ENCODE assay signal across 8 mouse cellular contexts in the genomic region with DNA sequence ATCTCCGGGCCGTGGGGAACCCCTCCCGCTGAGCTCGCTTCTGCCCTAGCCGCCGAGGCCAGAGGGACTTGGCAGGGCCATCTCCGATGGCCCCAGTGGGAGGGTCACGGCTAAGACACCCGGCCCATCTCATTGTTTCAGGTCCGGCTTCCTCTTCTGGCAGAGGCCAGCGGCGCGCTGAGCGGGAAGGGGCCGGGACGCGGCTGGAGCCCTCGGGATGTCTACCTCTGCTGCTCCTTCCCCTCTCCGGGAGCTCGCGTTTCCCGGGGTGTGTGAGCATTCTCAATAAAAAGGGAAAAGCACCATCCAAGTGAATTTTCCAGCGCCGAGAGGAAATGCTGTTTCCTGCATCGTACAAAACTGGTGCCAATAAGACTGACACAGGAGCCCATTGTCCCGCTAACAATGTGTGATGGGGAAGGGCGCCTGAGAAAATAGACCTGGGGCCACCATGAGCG. TPM values are rescaled to one million over a fixed set of nuclear protein-coding genes. Genes with fewer than 3 reads are reported as not detected.
DNase-seq lines count a peak whose midpoint lies in the region; ATAC-seq and TF ChIP-seq lines count a peak whose summit lies in the region.

No protein-coding gene starts in this region.

- DNase-seq in layer of hippocampus, adult 2 months (ENCODE audit: low spot score in 2 of 2), result no peak
- no peak for DNase-seq in layer of hippocampus, adult 11-12 months (ENCODE audit: low spot score)
- peak; percentile 69 for DNase-seq in embryo, embryonic 10 days (ENCODE audit: low spot score)
- no peak for DNase-seq in midbrain, postnatal 0 days (ENCODE audit: low spot score)
- no peak for DNase-seq in thymus, postnatal 4 days

- 2% methylated on average over 28 of the region's 28 CpGs for WGBS in intestine, embryonic 15.5 days
- under 1% methylated on average over 28 of the region's 28 CpGs for WGBS in liver, embryonic 12.5 days (ENCODE audit: insufficient replicate concordance)
- under 1% methylated on average over 28 of the region's 28 CpGs for WGBS in midbrain, postnatal 0 days

- TF ChIP-seq CTCF in layer of hippocampus, adult 2 months (conservative IDR thresholded peaks at IDR 0.05), result no peak
- TF ChIP-seq CTCF in midbrain, postnatal 0 days (IDR thresholded peaks at IDR 0.05), result no peak

- peak; percentile 44 for ATAC-seq in granulocyte monocyte progenitor cell, adult 5-6 weeks (replicated peaks; ENCODE audit: poor library complexity, severe bottlenecking)
- ATAC-seq in intestine, embryonic 15.5 days, result peak; percentile 44
- peak; percentile 40; the same call in 1 of the 2 replicates for ATAC-seq in liver, embryonic 12.5 days
- ATAC-seq in midbrain, postnatal 0 days (ENCODE audit: low FRiP score), result no peak

- H3K4me2 ChIP-seq in intestine, embryonic 15.5 days (replicated peaks), result peak overlapping the region; percentile 57
- H3K4me2 ChIP-seq in liver, embryonic 12.5 days, result peak overlapping the region; percentile 40
- peak overlapping the region; percentile 64 for H3K4me2 ChIP-seq in midbrain, postnatal 0 days (ENCODE audit: low read depth, low read length, poor library complexity, severe bottlenecking)

- H3K36me3 ChIP-seq in intestine, embryonic 15.5 days, result no peaks in the 10 kb centered on the region
- H3K36me3 ChIP-seq in liver, embryonic 12.5 days, result no peaks in the 10 kb centered on the region
- H3K36me3 ChIP-seq in midbrain, postnatal 0 days (ENCODE audit: insufficient read depth, low read length), result no peaks in the 10 kb centered on the region

- peak overlapping the region; percentile 48 for H3K4me3 ChIP-seq in layer of hippocampus, adult 2 months
- peak overlapping the region; percentile 19 for H3K4me3 ChIP-seq in intestine, embryonic 15.5 days (replicated peaks)
- peak overlapping the region; percentile 23; the same call in 1 of the 2 replicates for H3K4me3 ChIP-seq in liver, embryonic 12.5 days
- H3K4me3 ChIP-seq in midbrain, postnatal 0 days (ENCODE audit: low read depth, low read length), result peak overlapping the region; percentile 32

- peaks cover 12% of the 10 kb centered on the region; the same call in 1 of the 2 replicates for H3K4me1 ChIP-seq in intestine, embryonic 15.5 days (replicated peaks)
- peaks cover 11% of the 10 kb centered on the region for H3K4me1 ChIP-seq in liver, embryonic 12.5 days
- H3K4me1 ChIP-seq in midbrain, postnatal 0 days (ENCODE audit: insufficient read depth, low read length), result peaks cover 4% of the 10 kb centered on the region

- H3K27me3 ChIP-seq in intestine, embryonic 15.5 days (replicated peaks), result peaks cover 12% of the 10 kb centered on the region
- H3K27me3 ChIP-seq in liver, embryonic 12.5 days (replicated peaks), result peaks cover 72% of the 10 kb centered on the region
- H3K27me3 ChIP-seq in midbrain, postnatal 0 days (ENCODE audit: insufficient read depth, low read length), result peaks cover 20% of the 10 kb centered on the region

- no peak overlapping the region for H3K9ac ChIP-seq in intestine, embryonic 15.5 days
- no peak overlapping the region for H3K9ac ChIP-seq in liver, embryonic 12.5 days
- 0 out of 2 replicates have a peak overlapping the region, but pooled peaks have one; percentile 29 for H3K9ac ChIP-seq in midbrain, postnatal 0 days (replicated peaks; ENCODE audit: low read length, poor library complexity, severe bottlenecking)

- H3K27ac ChIP-seq in layer of hippocampus, adult 2 months, result peak overlapping the region; percentile 29; the same call in 1 of the 2 replicates
- no peak overlapping the region for H3K27ac ChIP-seq in intestine, embryonic 15.5 days
- no peak overlapping the region for H3K27ac ChIP-seq in liver, embryonic 12.5 days
- H3K27ac ChIP-seq in midbrain, postnatal 0 days (ENCODE audit: low read depth, low read length), result no peak overlapping the region

- no peaks in the 10 kb centered on the region for H3K9me3 ChIP-seq in intestine, embryonic 15.5 days
- 0 out of 2 replicates have a peak, but pooled peaks cover 4% of the 10 kb centered on the region for H3K9me3 ChIP-seq in liver, embryonic 12.5 days (replicated peaks)
- H3K9me3 ChIP-seq in midbrain, postnatal 0 days (ENCODE audit: low read length), result no peaks in the 10 kb centered on the region

RNA-seq across cellular contexts. Expression of gene Flt1, which starts 25.9 kb away (rescaled TPM):
- total RNA-seq in layer of hippocampus, adult 2 months (2021), result 10 to 100 TPM; 31.7 to 34.7 TPM
- total RNA-seq in granulocyte monocyte progenitor cell, adult 5-6 weeks (2014; fragmentation: Nextera tagmentation), result 0.75 and 3.4 TPM in 2 replicates
- total RNA-seq in granulocyte monocyte progenitor cell, adult 5-6 weeks (2017), result 3.7 TPM in 2 replicates
- polyA plus RNA-seq in intestine, embryonic 15.5 days (2015; fragmentation: Nextera tagmentation; extraction: Ambion mirVana), result 12.6 and 12.8 TPM in 2 replicates
- 7.6 and 8.0 TPM in 2 replicates for polyA plus RNA-seq in liver, embryonic 12.5 days (2016; fragmentation: Nextera tagmentation; extraction: Ambion mirVana)
- total RNA-seq in midbrain, postnatal 0 days (2014; rRNA removed), result 15.2 and 16.8 TPM in 2 replicates
- 9.0 and 9.7 TPM in 2 replicates for polyA plus RNA-seq in midbrain, postnatal 0 days (2015; fragmentation: Nextera tagmentation; extraction: Ambion mirVana)
